Mouse (Mus musculus) v-Abl transformed pro-B cells (cell line): ENCODE measurements around the gene Ssx2ip.
"Not testable (repeated sequence)": the region's sequence is repeated elsewhere in the genome, so short reads cannot be mapped to it uniquely, and the experiment has no call there.

Experiments
- in situ Hi-C, 2 experiments: fragments of 400-800 bp; cut with MboI; formaldehyde crosslinking; loops; one replicate each; pipeline ENCODE4 v1.15.1; 2025; ENCODE audit not compliant: unreplicated experiment in 2 of 2

Ssx2ip gene

GRCm38 (mm10) chr3:146426489-146426888 lies 22.0 kb downstream of the Ssx2ip start:
- in situ Hi-C loops, result no loop called here

- in situ Hi-C loops, result not testable (repeated sequence)
Observed at GRCm38 (mm10) chr3:146433063-146433462, 28.6 kb downstream of the Ssx2ip start.

GRCm38 (mm10) chr3:146433681-146434350 lies 29.4 kb downstream of the Ssx2ip start:
- in situ Hi-C loops, result no loop called here

GRCm38 (mm10) chr3:146434686-146435085 lies 30.2 kb downstream of the Ssx2ip start:
- in situ Hi-C loops, result no loop called here

GRCm38 (mm10) chr3:146435533-146435932 lies 31.1 kb downstream of the Ssx2ip start:
- in situ Hi-C loops, result no loop called here

- in situ Hi-C loops, result no loop called here
Observed at GRCm38 (mm10) chr3:146436114-146436513, 31.7 kb downstream of the Ssx2ip start.

- in situ Hi-C loops, result no loop called here
Observed at GRCm38 (mm10) chr3:146440011-146440410, 35.6 kb downstream of the Ssx2ip start.

- in situ Hi-C loops, result no loop called here
Observed at GRCm38 (mm10) chr3:146440422-146440821, 36.0 kb downstream of the Ssx2ip start.

GRCm38 (mm10) chr3:146442484-146442883 lies 38.0 kb downstream of the Ssx2ip start:
- in situ Hi-C loops, result no loop called here

GRCm38 (mm10) chr3:146442936-146443335 lies 38.5 kb downstream of the Ssx2ip start:
- in situ Hi-C loops, result no loop called here

- in situ Hi-C loops, result no loop called here
Observed at GRCm38 (mm10) chr3:146443380-146443779, 38.9 kb downstream of the Ssx2ip start.

GRCm38 (mm10) chr3:146444880-146445279 lies 40.4 kb downstream of the Ssx2ip start:
- in situ Hi-C loops, result no loop called here

- in situ Hi-C loops, result no loop called here
Observed at GRCm38 (mm10) chr3:146447156-146447555, 42.7 kb downstream of the Ssx2ip start.

- in situ Hi-C loops, result no loop called here
Observed at GRCm38 (mm10) chr3:146447598-146447997, 43.2 kb downstream of the Ssx2ip start.

GRCm38 (mm10) chr3:146448372-146448771 lies 43.9 kb downstream of the Ssx2ip start:
- in situ Hi-C loops, result no loop called here

- in situ Hi-C loops, result no loop called here
Observed at GRCm38 (mm10) chr3:146448969-146449368, 44.5 kb downstream of the Ssx2ip start.

GRCm38 (mm10) chr3:146449745-146450250 lies 45.4 kb downstream of the Ssx2ip start, which contains the start of gene Ctbs:
TSS of gene Ctbs (plus strand) at chr3:146449795.
- in situ Hi-C loops, result loop anchor here in 1 of 2 experiments (5.0 kb wide), 1 partner anchor 43 kb away; no protein-coding TSS in a partner anchor

GRCm38 (mm10) chr3:146450371-146450841 lies 46.0 kb downstream of the Ssx2ip start:
- in situ Hi-C loops, result loop anchor here in 1 of 2 experiments (5.0 kb wide), 1 partner anchor 42 kb away; no protein-coding TSS in a partner anchor

GRCm38 (mm10) chr3:146451375-146451774 lies 46.9 kb downstream of the Ssx2ip start:
- in situ Hi-C loops, result loop anchor here in 1 of 2 experiments (5.0 kb wide), 1 partner anchor 41 kb away; no protein-coding TSS in a partner anchor

- in situ Hi-C loops, result no loop called here
Observed at GRCm38 (mm10) chr3:146462939-146463338, 58.5 kb downstream of the Ssx2ip start.

GRCm38 (mm10) chr3:146469226-146469625 lies 64.8 kb downstream of the Ssx2ip start:
- in situ Hi-C loops, result no loop called here

- in situ Hi-C loops, result no loop called here
Observed at GRCm38 (mm10) chr3:146472657-146473056, 68.2 kb downstream of the Ssx2ip start.
